Mouse (Mus musculus) Patski (cell line): ENCODE data around the gene Tmem151a. TPM values are rescaled to one million over a fixed set of nuclear protein-coding genes. Genes with fewer than 3 reads are reported as not detected.
"Not testable (repeated sequence)": the region's sequence is repeated elsewhere in the genome, so short reads cannot be mapped to it uniquely, and the experiment has no call there.

Source experiments
- ATAC-seq: fragments of 100-300 bp; one replicate; pipeline ENCODE4 v1.8.0; 2021
- CTCF ChIA-PET: fragments of 350-600 bp; sonication (Branson Sonifier 250); formaldehyde crosslinking; loops from one replicate; lab custom pipeline; 2022; ENCODE audit warnings: inconsistent platforms; lab: Charles Lee
- POLR2A ChIA-PET: fragments of 350-600 bp; sonication (Branson Sonifier 250); formaldehyde crosslinking; loops from one replicate; lab custom pipeline; 2022; ENCODE audit warnings: antibody characterized with exemption, inconsistent platforms; lab: Charles Lee
- DNase-seq: peaks from one replicate; pipeline ENCODE4 v3.0.0-alpha.2; 2011; ENCODE audit warnings: low read depth, low spot score
- H3K27me3 ChIP-seq: fragments of 371-371 bp; one replicate; pipeline ENCODE4 v1.5.1; 2021
- CTCF ChIP-seq: fragments of 100-300 bp; IDR thresholded peaks from one replicate; pipeline ENCODE4 v1.5.1; 2021
- in situ Hi-C: fragments of 300-500 bp; cut with MboI; formaldehyde crosslinking; loops from 3 replicates; pipeline ENCODE4 v1.11.1; 2018; ENCODE audit warnings: low pct_unique_long_range_greater_than_20kb, mixed read lengths
- polyA plus RNA-seq: library from polyadenylated mRNA; unstranded; gene quantifications from one replicate; pipeline ENCODE4 v1.2.3, GENCODE M21; 2021

Tmem151a gene
- polyA plus RNA-seq, 1 experiment from 2014 or later, result 0.39 TPM

DNA sequence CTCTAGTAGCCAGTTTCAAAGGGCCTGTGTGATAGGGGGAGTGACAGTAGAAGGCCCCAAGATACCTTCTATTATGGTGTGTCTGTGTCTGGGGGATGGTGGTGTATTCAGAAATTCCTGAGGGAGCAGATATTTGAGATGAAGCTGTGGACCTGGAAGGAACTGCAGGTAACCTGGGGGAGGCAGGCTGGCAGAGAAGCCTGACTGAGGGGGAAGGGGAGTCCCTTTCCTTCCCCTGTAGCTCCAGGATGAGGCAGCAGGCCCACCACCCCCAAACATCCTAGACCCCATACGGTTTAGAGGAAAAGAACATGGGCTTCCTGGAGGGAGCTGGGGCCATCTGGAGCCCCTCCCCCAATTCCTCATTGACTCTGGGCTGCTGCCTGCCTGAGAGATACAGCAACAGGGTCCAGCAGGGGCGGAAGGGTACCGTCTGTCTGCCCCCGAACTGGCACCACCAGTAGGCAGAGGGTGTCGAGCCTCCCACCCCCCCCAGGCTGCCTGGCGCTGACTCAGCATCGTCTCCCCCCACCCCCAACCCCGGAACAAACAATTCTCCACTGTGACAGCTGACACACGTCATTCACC is 10.7 kb upstream of the Tmem151a start:
- CTCF ChIA-PET, result interaction anchor here (2.1 kb wide), 1 partner anchor 44 kb away, joined by 9 read pairs; no protein-coding TSS in a partner anchor
- ATAC-seq, result no peak
- POLR2A ChIA-PET, result interaction anchor here (0.6 to 1.1 kb wide), 2 partner anchors 9 to 51 kb away, joined by 3 read pairs; no protein-coding TSS in a partner anchor
- in situ Hi-C loops, result no loop called here
- no peak for DNase-seq
- H3K27me3 ChIP-seq, result no peaks in the 10 kb centered on the region
- TF ChIP-seq CTCF, result no peak

DNA sequence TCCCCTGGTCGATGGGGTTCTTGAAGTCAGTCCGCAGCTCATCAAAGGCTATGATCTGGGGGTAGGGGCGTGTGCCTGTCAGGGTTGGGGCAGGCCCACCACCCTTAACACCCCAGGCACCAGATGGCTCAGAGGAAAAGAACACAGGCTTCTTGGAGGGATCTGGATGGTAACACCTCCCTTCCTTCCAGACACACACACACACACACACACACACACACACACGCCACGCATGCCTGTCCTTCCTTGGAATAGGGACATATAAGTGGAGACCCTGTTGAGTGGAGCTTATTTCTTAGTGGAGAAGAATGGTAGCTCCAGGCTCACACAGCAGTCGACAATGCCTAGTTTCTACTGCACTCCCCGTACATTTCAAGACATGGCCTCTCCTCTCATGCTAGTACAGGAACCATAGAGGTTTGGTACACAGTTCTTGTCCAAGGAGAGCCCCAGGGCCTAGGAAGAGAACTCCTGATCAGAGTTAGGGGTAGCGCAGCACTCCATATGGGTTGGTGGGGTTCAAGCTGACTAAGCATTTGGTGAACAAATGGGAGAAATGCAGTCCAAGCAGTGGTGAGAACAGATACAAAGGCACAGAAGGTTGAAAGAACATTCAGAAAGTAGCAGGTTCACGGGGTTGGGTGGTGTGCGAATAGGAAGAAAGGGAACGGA is 9.6 kb upstream of the Tmem151a start:
- no peaks in the 10 kb centered on the region for H3K27me3 ChIP-seq
- CTCF ChIA-PET, result interaction anchor here (1.0 to 2.1 kb wide), 3 partner anchors 25 to 56 kb away, joined by 3 to 9 read pairs (median 7); no protein-coding TSS in a partner anchor
- DNase-seq (no peak), ATAC-seq (no peak)
- TF ChIP-seq CTCF, result no peak
- POLR2A ChIA-PET, result interaction anchor here (0.7 to 1.2 kb wide), 4 partner anchors 10 to 47 kb away, joined by 3 read pairs; no protein-coding TSS in a partner anchor
- in situ Hi-C loops, result loop anchor here (5.0 kb wide), 1 partner anchor 47 kb away; no protein-coding TSS in a partner anchor

DNA sequence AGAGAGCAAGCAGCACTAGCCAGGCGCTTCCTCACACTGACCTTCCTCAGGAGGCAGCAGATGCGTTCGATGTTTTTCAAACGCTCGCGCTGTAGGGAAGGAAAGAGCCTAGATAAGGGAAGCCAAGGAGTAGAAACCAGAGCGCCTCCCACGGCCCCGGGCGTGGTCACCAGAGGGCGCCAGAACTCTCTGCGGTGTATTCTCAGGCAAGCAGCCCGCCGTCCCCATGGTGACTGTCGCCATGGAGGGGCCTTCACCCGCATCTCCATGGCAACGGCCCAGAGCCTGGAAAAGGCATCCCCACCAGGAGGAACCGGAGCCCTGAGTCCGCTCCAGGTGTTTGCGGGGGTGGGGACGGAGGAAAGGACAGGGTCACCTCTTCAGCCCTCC is 8.9 kb upstream of the Tmem151a start:
- TF ChIP-seq CTCF, result no peak
- DNase-seq (no peak), ATAC-seq (no peak)
- ChIA-PET CTCF (interaction anchor here (1.0 to 2.2 kb wide), 3 partner anchors 22 to 57 kb away, joined by 3 to 7 read pairs (median 7); no protein-coding TSS in a partner anchor), POLR2A (interaction anchor here (0.7 to 1.2 kb wide), 2 partner anchors 10 to 30 kb away, joined by 3 read pairs; no protein-coding TSS in a partner anchor)
- in situ Hi-C loops, result loop anchor here (5.0 kb wide), 1 partner anchor 48 kb away; no protein-coding TSS in a partner anchor
- no peaks in the 10 kb centered on the region for H3K27me3 ChIP-seq

DNA sequence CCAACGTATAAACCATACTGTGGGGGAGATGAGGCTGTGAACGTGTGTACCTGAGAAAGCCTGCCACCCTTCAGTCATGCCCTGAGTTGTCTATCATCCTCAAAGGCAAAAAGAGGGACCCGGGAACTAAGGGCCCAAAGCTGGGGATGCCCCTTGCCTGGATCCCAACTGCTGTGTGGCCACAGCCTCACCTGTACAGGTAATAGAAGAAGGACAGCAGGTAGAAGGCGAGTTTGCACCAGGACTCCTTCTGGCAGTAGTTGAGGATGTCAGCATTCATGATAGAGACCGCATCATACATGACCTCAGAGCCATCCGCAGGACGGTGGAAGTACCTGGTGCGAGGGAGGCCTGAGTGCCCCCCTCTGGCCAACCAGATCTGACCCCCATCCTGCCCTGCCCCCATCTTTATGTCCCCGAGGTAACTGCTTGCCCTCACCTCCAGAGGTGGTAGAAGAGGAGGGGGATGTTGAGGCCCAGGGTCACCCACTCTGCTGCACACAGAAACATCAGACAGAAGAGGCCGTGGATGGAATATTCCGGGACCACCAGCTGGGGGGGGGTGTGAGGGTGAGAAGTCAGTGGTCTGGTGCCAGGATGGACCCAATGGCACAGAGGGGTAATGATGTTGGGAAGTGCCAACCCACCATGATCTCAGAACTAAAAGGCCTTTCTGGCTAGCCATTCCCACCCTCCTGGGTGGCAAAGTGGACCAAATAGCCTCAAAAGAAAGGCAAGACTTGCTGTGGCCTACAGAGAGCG is 8.3 kb upstream of the Tmem151a start:
- H3K27me3 ChIP-seq, result no peaks in the 10 kb centered on the region
- in situ Hi-C loops, result loop anchor here (5.0 kb wide), 1 partner anchor 49 kb away; no protein-coding TSS in a partner anchor
- POLR2A ChIA-PET, result no interaction called here
- CTCF ChIA-PET, result interaction anchor here (1.0 to 2.2 kb wide), 4 partner anchors 23 to 58 kb away, joined by 3 to 7 read pairs (median 6); no protein-coding TSS in a partner anchor
- no peak for TF ChIP-seq CTCF
- ATAC-seq (no peak), DNase-seq (no peak)

DNA sequence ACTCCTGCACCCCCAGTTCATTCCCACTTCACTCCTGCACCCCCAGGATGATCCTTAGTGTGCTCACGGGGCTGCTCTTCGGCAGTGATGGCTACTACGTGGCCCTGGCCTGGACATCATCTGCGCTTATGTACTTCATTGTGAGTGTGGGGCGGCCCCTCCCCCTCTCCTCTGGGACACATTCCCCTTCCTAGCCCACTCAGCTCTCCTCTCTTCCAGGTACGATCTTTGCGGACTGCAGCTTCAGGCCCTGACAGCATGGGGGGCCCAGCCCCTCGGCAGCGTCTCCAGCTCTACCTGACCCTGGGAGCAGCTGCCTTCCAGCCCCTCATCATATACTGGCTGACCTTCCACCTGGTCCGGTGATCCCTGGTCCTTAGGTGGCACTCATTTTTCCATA is 6.8 kb upstream of the Tmem151a start:
- CTCF ChIA-PET, result interaction anchor here (1.4 to 2.2 kb wide), 2 partner anchors 25 to 59 kb away, joined by 5 to 7 read pairs; no protein-coding TSS in a partner anchor
- DNase-seq (no peak), ATAC-seq (no peak)
- POLR2A ChIA-PET, result interaction anchor here (0.6 kb wide), 1 partner anchor 46 kb away, joined by 3 read pairs; no protein-coding TSS in a partner anchor
- in situ Hi-C loops, result loop anchor here (5.0 kb wide), 1 partner anchor 50 kb away; no protein-coding TSS in a partner anchor
- H3K27me3 ChIP-seq, result no peaks in the 10 kb centered on the region
- TF ChIP-seq CTCF, result no peak

DNA sequence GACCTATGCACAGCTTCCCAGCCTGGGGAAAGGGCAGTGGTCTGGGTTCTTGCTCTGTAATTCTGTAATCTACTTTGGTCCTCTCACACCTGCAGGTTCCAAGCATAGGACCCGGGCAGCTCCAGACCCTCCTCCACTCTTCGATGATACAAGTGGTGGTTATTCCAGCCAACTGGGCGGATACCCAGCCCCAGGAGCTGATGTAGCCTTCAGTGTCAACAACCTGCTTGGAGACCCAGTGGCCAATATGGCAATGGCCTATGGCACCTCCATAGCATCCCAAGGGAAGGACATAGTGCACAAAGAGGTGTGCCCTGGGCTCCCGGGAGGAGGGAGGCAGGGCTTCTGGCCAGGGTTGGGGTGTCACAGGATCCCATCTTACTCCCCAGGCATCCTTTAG is 4.0 kb upstream of the Tmem151a start:
- ChIA-PET CTCF (interaction anchor here (0.9 to 1.5 kb wide), 4 partner anchors 10 to 51 kb away, joined by 3 to 7 read pairs (median 4); no protein-coding TSS in a partner anchor), POLR2A (no interaction called here)
- no peak for ATAC-seq

DNA sequence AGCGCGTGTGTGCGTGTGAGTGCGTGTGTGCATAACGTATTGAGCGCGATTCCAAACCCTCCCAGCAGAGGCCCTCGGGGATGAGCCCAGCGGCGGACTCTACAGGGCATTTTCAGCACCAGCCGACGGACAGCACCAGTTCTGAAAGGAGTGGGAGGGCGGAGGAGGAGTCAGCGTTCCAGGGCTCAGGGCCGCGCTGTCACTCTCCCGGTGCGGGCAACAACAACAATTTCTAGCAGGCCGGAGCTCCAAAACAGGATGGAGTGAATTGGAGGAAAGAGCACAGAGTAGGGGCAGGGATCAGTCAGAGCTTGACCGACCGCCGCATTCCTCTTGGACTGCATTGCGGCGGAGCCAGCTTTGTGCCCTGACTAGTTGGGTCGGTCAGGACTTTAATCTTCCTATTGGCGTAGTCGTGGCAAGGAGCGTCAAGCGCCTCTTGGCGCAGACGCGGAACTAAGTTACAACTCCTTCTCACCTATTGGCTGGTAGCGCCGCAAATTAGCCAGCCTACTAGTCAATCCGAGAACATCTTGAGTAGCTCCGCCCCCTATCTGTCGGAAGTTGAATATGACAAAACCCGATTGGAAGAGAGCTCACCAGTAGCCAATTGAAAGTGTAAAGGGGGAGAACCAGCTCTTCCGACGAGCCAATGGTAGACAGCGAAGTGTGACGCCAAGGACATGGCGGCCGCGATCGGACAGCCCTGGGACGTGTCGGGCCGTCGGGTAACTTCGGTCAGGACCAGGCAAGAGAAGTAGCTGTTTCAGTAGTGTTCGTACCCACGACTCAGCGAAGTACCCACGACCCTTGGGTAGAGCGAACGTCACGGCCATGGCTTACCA is 2.8 kb upstream of the Tmem151a start, which contains the start of gene Yif1a:
TSS of gene Yif1a (plus strand) at position 655 of the 845 bp plus-strand sequence.
- ATAC-seq, result peak; percentile 80
- in situ Hi-C loops, result no loop called here
- H3K27me3 ChIP-seq, result peaks cover 7% of the 10 kb centered on the region
- ChIA-PET CTCF (interaction anchor here (0.8 to 2.2 kb wide), 7 partner anchors 9 to 49 kb away, joined by 3 to 9 read pairs (median 3); partner anchors contain the start of genes AC124502.3, B4gat1, Cd248 and Rin1), POLR2A (interaction anchor here (0.5 to 1.4 kb wide), 2 partner anchors 48 to 698 kb away, joined by 3 read pairs; no protein-coding TSS in a partner anchor)
- DNase-seq, result peak; percentile 96
- TF ChIP-seq CTCF, result no peak

More for the DNA sequence above, 4.0 kb upstream of the Tmem151a start:
- no peak for TF ChIP-seq CTCF
- no peak for DNase-seq
- H3K27me3 ChIP-seq, result peaks cover 7% of the 10 kb centered on the region
- in situ Hi-C loops, result no loop called here

DNA sequence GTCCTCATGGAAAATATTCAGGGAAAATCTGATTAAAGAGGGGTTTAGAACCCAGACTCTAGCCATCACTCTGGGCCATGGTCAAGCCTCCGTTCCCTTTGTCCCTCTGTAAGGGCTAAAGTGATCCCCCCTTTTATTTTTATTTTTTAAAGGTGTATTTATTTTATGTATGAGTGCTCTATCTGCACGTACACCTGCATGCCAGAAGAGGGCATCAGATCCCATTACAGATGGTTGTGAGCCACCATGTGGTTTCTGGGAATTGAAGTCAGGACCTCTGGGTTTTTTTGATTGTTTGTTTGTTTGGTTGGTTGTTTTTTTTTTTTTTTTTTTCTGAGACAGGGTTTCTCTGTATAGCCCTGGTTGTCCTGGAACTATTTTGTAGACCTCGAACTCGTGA is 1.2 kb upstream of the Tmem151a start:
- POLR2A ChIA-PET, in situ Hi-C loops: not testable (repeated sequence)

DNA sequence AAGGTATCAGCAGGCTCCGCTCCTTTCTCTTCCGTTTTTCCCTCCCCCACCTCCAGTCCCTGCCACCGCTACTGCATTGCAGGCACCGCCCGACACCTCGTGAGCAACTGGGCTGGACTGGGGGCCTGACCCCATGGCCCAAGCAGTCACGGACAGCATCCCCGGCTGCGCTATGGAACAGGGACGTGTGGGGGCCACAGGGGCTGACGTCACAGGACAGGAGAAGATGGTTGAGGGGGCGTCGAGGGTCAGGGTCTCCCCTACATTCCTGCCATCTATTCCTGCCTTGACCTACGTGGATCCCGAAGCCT is 542 bp downstream of the Tmem151a start:
- TF ChIP-seq CTCF, result no peak
- POLR2A ChIA-PET, result no interaction called here
- in situ Hi-C loops, result no loop called here

More for the DNA sequence above, 1.2 kb upstream of the Tmem151a start:
- CTCF ChIA-PET, result interaction anchor here (1.0 kb wide), 1 partner anchor 65 kb away, joined by 3 read pairs; no protein-coding TSS in a partner anchor
- not testable (repeated sequence) for DNase-seq, ATAC-seq
- H3K27me3 ChIP-seq, result peaks cover 17% of the 10 kb centered on the region

More for the DNA sequence above, 542 bp downstream of the Tmem151a start:
- CTCF ChIA-PET, result no interaction called here
- peaks cover 17% of the 10 kb centered on the region for H3K27me3 ChIP-seq
- DNase-seq, result no peak
- ATAC-seq, result no peak
